In the genomic region with DNA sequence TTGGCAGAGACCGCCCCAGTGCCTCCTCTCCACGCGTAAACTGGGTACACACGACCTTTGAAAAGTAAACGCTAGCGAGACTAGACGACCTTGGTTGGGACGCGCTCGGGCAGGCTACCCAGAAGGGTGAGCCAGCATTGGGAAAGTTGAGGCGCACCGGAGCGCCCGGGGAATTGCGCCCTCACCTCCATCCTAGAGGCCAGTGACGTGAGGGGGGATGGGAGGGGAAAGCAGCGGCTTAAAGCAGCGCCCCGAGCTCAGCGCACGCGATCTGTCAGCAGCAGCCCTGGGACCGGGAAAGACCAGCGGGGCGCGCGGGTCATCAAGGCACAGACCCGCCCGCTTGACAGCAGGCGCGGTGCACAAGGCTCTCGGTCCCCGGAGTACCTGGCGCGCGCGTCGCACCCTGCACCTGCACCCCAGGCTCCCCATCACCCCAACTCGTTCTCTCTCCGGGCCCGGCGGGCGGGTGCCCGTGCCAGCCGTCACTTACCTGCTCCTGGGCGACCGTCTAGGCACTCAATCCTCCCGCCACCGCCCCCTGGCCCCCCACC, we compare ENCODE assay signal across 8 mouse cellular contexts. TPM values are rescaled to one million over a fixed set of nuclear protein-coding genes. Genes with fewer than 3 reads are reported as not detected.
DNase-seq lines count a peak whose midpoint lies in the region; ATAC-seq and TF ChIP-seq lines count a peak whose summit lies in the region.

No protein-coding gene starts in this region.

- DNase-seq in cerebellum, adult 11 months, result no peak
- peak; percentile 86 for DNase-seq in MEL (ENCODE audit: low read depth, low spot score)
- peak; percentile 71 to 83 for DNase-seq in kidney, postnatal 25 days
- peak; percentile 54 to 64 for DNase-seq in lung, postnatal 4 days

- H3K27ac ChIP-seq in MEL (ENCODE audit: control insufficient read depth, low read depth, low read length), result peak overlapping the region; percentile 8; the same call in 1 of the 2 replicates
- peak overlapping the region; percentile 54 for H3K27ac ChIP-seq in embryonic facial prominence, embryonic 12.5 days
- peak overlapping the region; percentile 85 for H3K27ac ChIP-seq in heart, embryonic 15.5 days
- peak overlapping the region; percentile 78 for H3K27ac ChIP-seq in stomach, embryonic 15.5 days

- peaks cover 51% of the 10 kb centered on the region for H3K79me2 ChIP-seq in MEL (ENCODE audit: control insufficient read depth, insufficient read depth, low read length, poor library complexity)

- no peak for TF ChIP-seq RAD21 in MEL (IDR thresholded peaks at IDR 0.05; ENCODE audit: low read depth, low read length)

- 0% methylated on average over 49 of the region's 49 CpGs for whole genome bisulfite sequencing in embryonic facial prominence, embryonic 12.5 days
- under 1% methylated on average over 49 of the region's 49 CpGs for WGBS in heart, embryonic 15.5 days
- under 1% methylated on average over 49 of the region's 49 CpGs for WGBS in stomach, embryonic 15.5 days

- H3K4me3 ChIP-seq in MEL (ENCODE audit: control insufficient read depth in 1 of 2, insufficient read depth in 1 of 2, low read depth in 2 of 2, low read length in 2 of 2), result peak overlapping the region; percentile 75 to 96
- peak overlapping the region; percentile 68 for H3K4me3 ChIP-seq in embryonic facial prominence, embryonic 12.5 days
- H3K4me3 ChIP-seq in heart, embryonic 15.5 days, result peak overlapping the region; percentile 91
- H3K4me3 ChIP-seq in stomach, embryonic 15.5 days (replicated peaks), result peak overlapping the region; percentile 81

- peak overlapping the region; percentile 92 for H3K4me2 ChIP-seq in embryonic facial prominence, embryonic 12.5 days (replicated peaks)
- H3K4me2 ChIP-seq in heart, embryonic 15.5 days, result peak overlapping the region; percentile 98
- peak overlapping the region; percentile 97 for H3K4me2 ChIP-seq in stomach, embryonic 15.5 days

- TF ChIP-seq EP300 in MEL (IDR thresholded peaks at IDR 0.05; ENCODE audit: low read depth in 1 of 2, low read length in 2 of 2), result no peak

- no peaks in the 10 kb centered on the region for H3K9me3 ChIP-seq in MEL (replicated peaks; ENCODE audit: insufficient read depth, low read length)
- no peaks in the 10 kb centered on the region for H3K9me3 ChIP-seq in embryonic facial prominence, embryonic 12.5 days
- no peaks in the 10 kb centered on the region for H3K9me3 ChIP-seq in heart, embryonic 15.5 days (replicated peaks)
- no peaks in the 10 kb centered on the region for H3K9me3 ChIP-seq in stomach, embryonic 15.5 days

- TF ChIP-seq CTCF in MEL (IDR thresholded peaks at IDR 0.05 in 2 of 3, conservative IDR thresholded peaks at IDR 0.05 in 1 of 3; ENCODE audit: control insufficient read depth in 1 of 3, insufficient read depth in 1 of 3, low read depth in 2 of 3, low read length in 3 of 3, poor library complexity in 1 of 3, severe bottlenecking in 1 of 3), result no peak

- 0 out of 4 replicates have a peak, but pooled peaks cover 0 to 3% of the 10 kb centered on the region in 2 experiments for H3K27me3 ChIP-seq in MEL (ENCODE audit: control insufficient read depth in 1 of 2, insufficient read depth in 2 of 2, low read length in 2 of 2)
- peaks cover 10% of the 10 kb centered on the region; the same call in 1 of the 2 replicates for H3K27me3 ChIP-seq in embryonic facial prominence, embryonic 12.5 days
- H3K27me3 ChIP-seq in heart, embryonic 15.5 days, result no peaks in the 10 kb centered on the region
- no peaks in the 10 kb centered on the region for H3K27me3 ChIP-seq in stomach, embryonic 15.5 days (replicated peaks)

- ATAC-seq in cerebellum, adult (ENCODE audit: insufficient number of reproducible peaks, low FRiP score, low TSS enrichment), result peak; percentile 59; the same call in 1 of the 2 replicates
- ATAC-seq in embryonic facial prominence, embryonic 12.5 days (ENCODE audit: insufficient number of reproducible peaks, insufficient read depth, low FRiP score, low TSS enrichment), result peak; percentile 5; the same call in 1 of the 2 replicates
- peak; percentile 51 for ATAC-seq in heart, embryonic 15.5 days (replicated peaks; ENCODE audit: insufficient number of reproducible peaks, insufficient read depth, low FRiP score, low read depth)
- peak; percentile 23 for ATAC-seq in stomach, embryonic 15.5 days (ENCODE audit: insufficient read depth, low FRiP score, low read depth)

- no peak for TF ChIP-seq POLR2A in MEL (IDR thresholded peaks at IDR 0.05; ENCODE audit: control insufficient read depth in 1 of 2, insufficient read depth in 1 of 2, low read depth in 1 of 2, low read length in 2 of 2, poor library complexity in 1 of 2)

- H3K4me1 ChIP-seq in MEL (ENCODE audit: control insufficient read depth in 1 of 2, insufficient read depth in 2 of 2, low read length in 2 of 2), result peaks cover 7 to 18% of the 10 kb centered on the region in 2 experiments
- peaks cover 8% of the 10 kb centered on the region for H3K4me1 ChIP-seq in embryonic facial prominence, embryonic 12.5 days
- peaks cover 33% of the 10 kb centered on the region for H3K4me1 ChIP-seq in heart, embryonic 15.5 days (replicated peaks)
- no peaks in the 10 kb centered on the region for H3K4me1 ChIP-seq in stomach, embryonic 15.5 days

- peak overlapping the region; percentile 87 for H3K9ac ChIP-seq in MEL (ENCODE audit: control insufficient read depth, low read depth, low read length, poor library complexity, severe bottlenecking)
- peak overlapping the region; percentile 68 for H3K9ac ChIP-seq in embryonic facial prominence, embryonic 12.5 days
- peak overlapping the region; percentile 84 for H3K9ac ChIP-seq in heart, embryonic 15.5 days
- peak overlapping the region; percentile 45 for H3K9ac ChIP-seq in stomach, embryonic 15.5 days

- H3K36me3 ChIP-seq in MEL (ENCODE audit: control insufficient read depth in 1 of 2, insufficient read depth in 2 of 2, low read length in 2 of 2), result peaks cover 0 to 18% of the 10 kb centered on the region in 2 experiments; a peak in 2 of 4 replicates
- no peaks in the 10 kb centered on the region for H3K36me3 ChIP-seq in embryonic facial prominence, embryonic 12.5 days
- no peaks in the 10 kb centered on the region for H3K36me3 ChIP-seq in heart, embryonic 15.5 days
- H3K36me3 ChIP-seq in stomach, embryonic 15.5 days, result no peaks in the 10 kb centered on the region

TF ChIP-seq in MEL, 35 proteins besides CTCF, POLR2A, EP300 and RAD21:
- TF ChIP-seq SIN3A (IDR thresholded peaks at IDR 0.05; ENCODE audit: low read length) (0 out of 2 replicates have a peak, but pooled peaks have one; percentile 5), USF2 (IDR thresholded peaks at IDR 0.05; ENCODE audit: borderline replicate concordance in 1 of 2, insufficient read depth in 1 of 2, low read depth in 1 of 2, low read length in 2 of 2) (no peak), ZKSCAN1 (IDR thresholded peaks at IDR 0.05; ENCODE audit: low read depth, low read length) (no peak), MYB (IDR thresholded peaks at IDR 0.05; ENCODE audit: low read depth, low read length) (no peak), BHLHE40 (IDR thresholded peaks at IDR 0.05; ENCODE audit: borderline replicate concordance, low read depth, low read length) (peak; percentile 3; the same call in 1 of the 2 replicates), TAL1 (IDR thresholded peaks at IDR 0.05; ENCODE audit: low read length) (no peak), MYC (IDR thresholded peaks at IDR 0.05; ENCODE audit: low read depth, low read length) (peak; percentile 73; the same call in 1 of the 2 replicates), MAZ (IDR thresholded peaks at IDR 0.05; ENCODE audit: low read depth, low read length) (no peak), CHD1 (IDR thresholded peaks at IDR 0.05; ENCODE audit: low read depth, low read length) (no peak), MEF2A (IDR thresholded peaks at IDR 0.05; ENCODE audit: extremely low read depth, insufficient replicate concordance, low read depth, low read length, poor library complexity, severe bottlenecking) (no peak), UBTF (IDR thresholded peaks at IDR 0.05; ENCODE audit: borderline replicate concordance, insufficient read depth, low read depth, low read length) (no peak), GABPA (IDR thresholded peaks at IDR 0.05; ENCODE audit: low read depth, low read length) (no peak), ETS1 (IDR thresholded peaks at IDR 0.05; ENCODE audit: low read depth, low read length) (no peak), ZC3H11A (IDR thresholded peaks at IDR 0.05; ENCODE audit: low read depth, low read length) (no peak)

RNA-seq across cellular contexts. Expression of a gene that starts 0.4 kb away (rescaled TPM):
- total RNA-seq in MEL (2012; rRNA removed), result 63.0 and 70.5 TPM in 2 replicates
- 10 to 100 TPM; 39.0 to 59.6 TPM for polyA plus RNA-seq in MEL (2012; ENCODE audit: insufficient read depth in 1 of 2, insufficient read length in 2 of 2, low read depth in 1 of 2, low replicate concordance in 2 of 2, missing spikeins in 1 of 2)
- polyA plus RNA-seq in embryonic facial prominence, embryonic 12.5 days (2016; fragmentation: Nextera tagmentation; extraction: Ambion mirVana), result 17.4 and 18.1 TPM in 2 replicates
- 44.2 and 45.8 TPM in 2 replicates for polyA plus RNA-seq in heart, embryonic 15.5 days (2015; fragmentation: Nextera tagmentation; extraction: Ambion mirVana)
- 23.5 and 24.6 TPM in 2 replicates for polyA plus RNA-seq in stomach, embryonic 15.5 days (2015; fragmentation: Nextera tagmentation; extraction: Ambion mirVana)

Comparison
In these comparisons a context has a peak if more than half of its experiments do, and no peak if none do; other contexts are left out.
1. ATAC-seq: peak in every context shown above with its lines; median percentile 59 in cerebellum, adult; 51 in heart, embryonic 15.5 days; 23 in stomach, embryonic 15.5 days; 5 in embryonic facial prominence, embryonic 12.5 days.
2. H3K27ac ChIP-seq: peak in every context shown above with its lines; median percentile 85 in heart, embryonic 15.5 days; 78 in stomach, embryonic 15.5 days; 54 in embryonic facial prominence, embryonic 12.5 days; 8 in MEL.